Mouse (Mus musculus): ENCODE measurements around the gene Ak1.

The Ak1 gene

GRCm38 (mm10) chr2:32655394-32655744 lies 33.8 kb downstream of the Ak1 start:
- no peak for DNase-seq (ENCODE audit: low spot score)

DNA sequence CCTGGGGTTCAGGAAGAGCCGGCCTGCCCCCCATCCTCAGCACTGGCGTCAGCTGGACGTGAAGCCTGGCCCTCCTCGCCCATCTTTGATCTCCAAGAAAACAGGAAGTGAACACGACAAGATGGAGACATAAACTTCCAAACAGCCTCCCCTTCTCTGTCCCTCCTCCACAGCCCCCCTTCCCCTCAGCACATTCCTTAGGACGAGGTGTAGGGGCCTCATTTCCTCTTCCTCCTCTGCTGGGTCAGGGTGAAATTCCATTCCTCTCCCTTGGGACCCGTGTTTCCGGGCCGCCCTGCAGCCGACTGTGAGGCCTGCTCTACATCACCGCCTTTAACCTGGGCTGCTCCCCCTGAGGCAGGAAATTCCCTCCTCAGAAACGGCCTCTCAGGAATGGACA lies 34.3 kb downstream of the Ak1 start:
- no peak for DNase-seq (ENCODE audit: low spot score)

GRCm38 (mm10) chr2:32658873-32659272 lies 37.3 kb downstream of the Ak1 start:
- DNase-seq (ENCODE audit: low spot score) = no peak

GRCm38 (mm10) chr2:32661509-32662107 lies 40.0 kb downstream of the Ak1 start:
- no peak for DNase-seq (ENCODE audit: low spot score)

- DNase-seq (ENCODE audit: low spot score) = no peak
These were observed 40.7 kb downstream of the Ak1 start for GRCm38 (mm10) chr2:32662291-32662690.

DNA sequence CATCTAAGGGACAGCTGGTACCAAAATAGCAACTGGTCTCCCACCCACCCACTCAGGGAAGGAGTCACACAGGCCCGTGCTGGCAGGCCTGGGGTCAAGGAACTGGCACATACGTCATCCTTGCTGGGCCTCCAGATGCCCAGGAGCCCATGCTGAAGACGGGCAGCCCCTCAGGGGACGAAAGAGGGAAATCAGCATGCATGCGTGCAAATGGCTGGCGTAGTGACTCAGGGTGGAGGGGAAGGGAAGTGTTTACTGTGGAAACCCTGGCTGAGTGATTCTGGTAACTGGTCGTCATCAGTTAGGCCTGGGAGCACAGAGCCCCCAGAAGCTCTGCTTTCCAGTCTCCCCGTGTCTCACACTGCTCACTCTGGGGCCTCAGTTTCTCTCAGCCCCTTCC lies 43.8 kb downstream of the Ak1 start:
- DNase-seq (ENCODE audit: low spot score) = no peak

GRCm38 (mm10) chr2:32665853-32666252 lies 44.3 kb downstream of the Ak1 start:
- no peak for DNase-seq (ENCODE audit: low spot score)

GRCm38 (mm10) chr2:32667775-32668174 lies 46.2 kb downstream of the Ak1 start:
- no peak for DNase-seq (ENCODE audit: low spot score)

DNA sequence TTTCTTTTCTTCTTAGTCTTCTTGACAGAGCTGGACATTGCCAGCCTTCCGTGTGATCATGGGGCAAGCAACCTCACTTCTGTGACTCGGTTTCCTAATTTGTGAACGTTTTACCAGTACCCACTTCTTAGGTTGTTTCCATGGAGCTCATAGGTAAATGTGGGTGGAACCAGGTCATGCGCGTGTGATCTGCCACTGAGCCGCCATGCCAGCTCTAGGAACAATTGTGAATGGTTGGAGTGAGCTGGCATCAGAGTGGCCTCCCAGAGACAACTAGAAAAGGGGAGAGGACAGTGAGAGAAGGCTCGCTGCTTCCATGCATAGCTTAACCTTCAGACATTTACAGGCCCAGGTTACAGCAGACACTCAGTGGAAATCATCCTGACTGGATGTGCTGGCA lies 46.6 kb downstream of the Ak1 start:
- no peak for DNase-seq (ENCODE audit: low spot score)

DNA sequence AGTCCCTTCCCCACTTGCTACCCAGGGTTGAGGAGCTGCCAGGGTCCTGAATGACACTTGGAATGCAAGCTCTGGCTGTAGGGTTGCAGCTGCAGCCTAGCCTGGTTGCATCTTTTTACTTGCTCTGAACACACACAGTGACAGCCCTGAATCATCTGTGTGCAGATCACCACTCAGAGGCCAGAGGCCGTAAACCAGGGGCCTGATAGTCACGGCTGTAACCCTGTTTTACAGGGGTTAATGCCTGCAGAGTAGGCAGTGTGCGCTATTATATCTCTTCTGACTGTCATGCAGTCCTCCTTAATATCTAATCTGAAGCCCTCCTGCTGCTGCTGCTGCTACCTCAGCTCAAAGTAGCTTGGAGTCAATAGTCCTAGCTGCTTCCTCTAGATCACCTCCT lies 48.3 kb downstream of the Ak1 start:
- no peak for DNase-seq (ENCODE audit: low spot score)

GRCm38 (mm10) chr2:32671147-32671546 lies 49.6 kb downstream of the Ak1 start:
- no peak for DNase-seq (ENCODE audit: low spot score)

- no peak for DNase-seq (ENCODE audit: low spot score)
These were observed 50.5 kb downstream of the Ak1 start for GRCm38 (mm10) chr2:32671907-32672595.

DNA sequence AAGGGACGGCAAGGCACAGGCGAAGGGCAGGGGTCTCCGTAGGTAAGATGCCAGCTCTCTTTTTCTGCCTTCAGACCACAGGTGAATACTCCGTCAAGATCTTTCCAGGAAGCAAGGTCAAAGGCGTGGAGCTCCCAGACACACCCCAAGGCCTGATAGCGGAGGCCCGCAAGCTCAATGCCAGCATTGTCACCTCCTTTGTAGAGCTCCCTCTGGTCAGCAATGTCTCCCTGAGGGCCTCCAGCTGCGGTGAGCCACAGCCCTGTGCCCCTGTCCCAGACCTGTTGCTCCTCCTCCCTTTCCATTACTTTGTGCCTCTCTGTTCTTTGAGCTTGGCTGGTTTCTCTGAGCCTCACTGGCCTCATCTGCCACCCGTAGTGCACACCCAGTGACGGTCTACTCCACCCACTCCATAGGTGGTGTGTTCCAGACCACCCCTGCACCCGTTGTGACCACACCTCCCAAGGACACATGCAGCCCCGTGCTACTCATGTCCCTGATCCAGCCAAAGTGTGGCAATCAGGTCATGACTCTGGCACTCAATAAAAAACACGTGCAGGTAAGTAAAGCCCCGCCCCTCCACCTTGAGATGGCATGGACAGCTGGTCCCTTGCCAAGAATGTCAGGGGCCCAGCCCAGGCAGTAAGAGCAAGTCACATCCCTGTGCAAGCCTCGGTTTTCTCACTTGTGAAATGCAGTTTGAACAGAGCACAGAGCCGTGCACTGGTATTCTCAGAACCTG lies 51.8 kb downstream of the Ak1 start:
- no peak for DNase-seq (ENCODE audit: low spot score)

- DNase-seq (ENCODE audit: low spot score) = no peak
These were observed 55.3 kb downstream of the Ak1 start for GRCm38 (mm10) chr2:32676821-32677220.

DNA sequence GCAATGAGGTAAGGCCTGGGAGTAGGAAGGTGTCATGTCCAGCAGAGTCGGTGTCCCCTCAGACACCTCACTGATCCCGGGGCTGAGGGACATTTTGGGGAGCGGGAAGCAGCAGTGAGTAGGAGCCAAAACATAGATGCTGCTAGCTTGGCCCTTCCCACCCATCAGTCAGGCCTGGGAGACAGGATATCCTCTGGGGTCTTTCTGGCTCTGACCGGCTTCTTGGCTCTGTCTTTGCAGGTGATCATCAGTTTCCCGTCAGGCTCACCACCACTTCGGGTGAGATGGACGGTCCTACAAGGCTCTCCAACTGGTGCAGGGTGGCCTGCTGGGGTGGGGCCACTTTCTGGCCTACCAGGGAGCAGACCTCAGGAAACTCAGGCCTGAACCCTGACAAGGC lies 56.1 kb downstream of the Ak1 start:
- DNase-seq (ENCODE audit: low spot score) = no peak

DNA sequence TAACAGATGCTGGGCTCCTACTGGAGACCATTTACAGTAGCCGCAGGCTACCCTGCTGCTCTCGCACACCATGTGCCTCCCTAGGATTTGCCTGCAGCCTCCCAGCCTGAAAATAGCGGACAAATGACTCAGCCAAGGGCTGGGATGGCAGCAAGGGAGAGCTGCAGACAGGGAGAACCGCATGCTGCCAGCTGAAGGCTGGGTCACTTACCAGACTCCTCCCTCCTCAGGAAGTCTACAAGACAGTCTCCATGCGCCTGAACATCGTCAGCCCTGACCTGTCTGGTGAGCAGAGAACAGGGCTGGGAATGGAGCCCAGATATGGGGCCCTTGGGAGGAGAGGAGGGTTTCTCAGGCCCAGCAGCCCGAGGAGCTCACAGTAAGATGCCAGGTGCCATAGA lies 58.5 kb downstream of the Ak1 start:
- DNase-seq (ENCODE audit: low spot score) = no peak

GRCm38 (mm10) chr2:32680961-32681650 lies 59.5 kb downstream of the Ak1 start:
- no peak for DNase-seq (ENCODE audit: low spot score)

DNA sequence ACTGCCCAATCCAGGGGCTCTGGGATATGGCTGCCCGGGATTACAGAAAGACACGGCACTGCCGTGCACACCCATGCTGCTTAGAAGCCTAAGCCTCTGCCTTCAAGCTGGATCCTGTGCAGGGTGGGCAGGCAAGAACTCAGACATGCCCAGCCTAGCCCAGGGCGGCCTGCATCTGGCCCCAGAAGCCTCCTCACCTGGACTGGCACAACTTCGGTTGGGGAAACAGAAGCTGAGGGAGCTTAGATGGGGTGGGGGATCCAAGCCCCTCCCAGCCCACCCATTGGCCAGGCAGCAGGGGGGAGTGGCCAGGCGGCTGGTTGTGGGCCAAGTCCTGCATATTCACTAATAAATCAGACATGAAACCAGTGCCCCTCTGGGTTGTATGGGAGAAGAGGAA lies 60.2 kb downstream of the Ak1 start:
- DNase-seq (ENCODE audit: low spot score) = no peak

- no peak for DNase-seq (ENCODE audit: low spot score)
These were observed 61.3 kb downstream of the Ak1 start for GRCm38 (mm10) chr2:32682721-32683417.

- no peak for DNase-seq (ENCODE audit: low spot score)
These were observed 62.1 kb downstream of the Ak1 start for GRCm38 (mm10) chr2:32683701-32684100.
